Mouse (Mus musculus): ENCODE results near the gene Olig1. TPM values are rescaled to one million over a fixed set of nuclear protein-coding genes. Genes with fewer than 3 reads are reported as not detected.

Gene Olig1
- total RNA-seq (2021) = 100 to 1,000 TPM in 1 of 2 experiments, 10 to 100 TPM in 1; 96.3 to 105 TPM

DNA sequence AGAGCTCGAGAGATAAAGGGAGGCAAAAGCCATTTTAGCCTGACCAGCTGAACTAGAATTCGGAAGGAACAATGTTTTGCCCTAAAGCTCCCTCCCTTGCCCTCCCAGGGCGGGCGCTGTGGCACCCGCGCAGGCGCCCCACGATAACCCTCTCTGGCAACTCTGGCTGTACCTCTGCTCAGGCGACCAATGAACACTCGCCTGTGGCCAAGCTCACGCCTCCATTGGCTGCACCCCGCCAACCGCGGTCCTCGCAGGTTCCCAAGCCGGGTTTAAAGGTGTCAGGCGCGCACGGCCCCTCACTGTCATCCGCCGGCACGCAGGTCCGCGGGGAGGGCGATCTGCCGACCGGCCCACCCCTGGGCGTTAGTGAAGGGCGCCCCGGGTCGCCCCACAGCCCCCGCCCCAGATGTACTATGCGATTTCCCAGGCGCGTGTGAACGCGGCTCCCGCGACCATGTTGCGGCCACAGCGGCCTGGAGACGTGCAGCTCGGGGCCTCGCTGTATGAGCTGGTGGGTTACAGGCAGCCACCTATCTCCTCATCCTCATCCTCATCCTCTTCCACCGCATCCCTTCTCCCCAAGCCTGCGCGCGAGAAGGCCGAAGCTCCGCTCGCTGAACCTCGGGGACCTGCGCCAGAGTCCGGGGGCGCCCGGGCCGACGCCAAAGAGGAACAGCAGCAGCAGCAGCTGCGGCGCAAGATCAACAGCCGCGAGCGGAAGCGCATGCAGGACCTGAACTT lies at the start of gene Olig1:
Gene Olig1, plus strand, starts transcription at position 305 of the 744 bp plus-strand sequence.
- peak; percentile 72 to 81 for DNase-seq (ENCODE audit: extremely low spot score in 1 of 2, low spot score in 2 of 2)
- intact Hi-C loops (cut with DNase I) = loop anchor here (2.0 kb wide), 1 partner anchor 39 kb away; no protein-coding TSS in a partner anchor

DNA sequence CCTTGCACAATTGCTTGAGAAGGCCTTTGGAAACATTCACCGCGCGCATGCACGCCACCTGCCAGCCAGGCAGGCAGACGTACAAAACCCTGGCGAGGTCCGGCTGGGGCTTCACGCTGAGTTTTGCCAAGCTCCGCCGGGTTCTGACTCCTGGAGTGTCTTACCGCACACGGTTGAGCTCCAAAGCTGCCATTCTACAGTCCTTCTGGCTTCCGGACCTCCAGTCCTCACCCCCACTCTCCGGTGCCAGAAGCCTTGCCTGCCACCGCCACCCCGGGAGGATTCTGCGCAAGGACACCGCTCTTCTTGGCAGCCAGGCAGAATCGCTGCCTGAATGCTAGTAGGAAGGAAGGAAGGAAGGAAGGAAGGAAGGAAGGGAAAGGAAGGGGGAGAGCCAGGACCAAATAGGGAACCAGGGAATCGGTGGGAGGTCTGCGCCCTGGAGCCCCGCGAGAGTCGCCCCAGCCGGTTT lies 47.4 kb upstream of the Olig1 start:
- DNase-seq (ENCODE audit: extremely low spot score in 1 of 2, low spot score in 2 of 2) = peak; percentile 33 to 56
- intact Hi-C loops (cut with DNase I) = loop anchor here (5.0 kb wide), 1 partner anchor 130 kb away; no protein-coding TSS in a partner anchor

DNA sequence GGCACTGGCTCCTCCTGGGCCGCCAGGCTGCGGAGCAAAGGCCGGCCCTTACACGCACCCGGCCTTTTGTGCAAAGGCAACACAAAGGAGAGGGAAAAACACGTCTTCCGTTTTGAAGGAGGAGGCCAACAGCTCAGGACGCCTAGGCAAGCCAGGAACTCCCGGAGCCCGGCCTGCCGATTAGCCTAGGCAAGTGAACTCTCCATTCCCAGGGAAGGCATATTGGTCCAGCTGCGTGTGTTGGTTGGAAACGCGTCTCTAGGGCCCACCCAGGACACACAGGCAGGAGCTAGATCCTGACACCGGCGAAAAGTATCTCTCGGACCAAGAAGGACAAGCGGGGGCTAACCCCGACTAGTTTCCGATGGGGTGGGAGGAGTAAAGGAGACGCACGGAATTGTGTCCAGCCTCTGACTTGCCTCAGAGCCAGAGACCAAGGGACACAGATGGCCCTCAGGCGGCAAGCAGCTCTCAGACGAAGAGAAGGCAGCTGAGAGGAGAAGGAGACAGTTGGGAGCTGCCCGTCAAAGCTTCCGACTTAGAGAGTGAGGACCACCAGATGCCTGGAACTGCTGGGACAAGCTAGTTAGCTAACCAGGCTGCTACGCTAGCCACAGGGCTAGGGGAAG lies 46.8 kb upstream of the Olig1 start:
- DNase-seq (ENCODE audit: extremely low spot score in 1 of 2, low spot score in 2 of 2) = peak in 1 of 2 experiments; percentile 31
- intact Hi-C loops (cut with DNase I) = loop anchor here (5.0 kb wide), 1 partner anchor 130 kb away; no protein-coding TSS in a partner anchor

DNA sequence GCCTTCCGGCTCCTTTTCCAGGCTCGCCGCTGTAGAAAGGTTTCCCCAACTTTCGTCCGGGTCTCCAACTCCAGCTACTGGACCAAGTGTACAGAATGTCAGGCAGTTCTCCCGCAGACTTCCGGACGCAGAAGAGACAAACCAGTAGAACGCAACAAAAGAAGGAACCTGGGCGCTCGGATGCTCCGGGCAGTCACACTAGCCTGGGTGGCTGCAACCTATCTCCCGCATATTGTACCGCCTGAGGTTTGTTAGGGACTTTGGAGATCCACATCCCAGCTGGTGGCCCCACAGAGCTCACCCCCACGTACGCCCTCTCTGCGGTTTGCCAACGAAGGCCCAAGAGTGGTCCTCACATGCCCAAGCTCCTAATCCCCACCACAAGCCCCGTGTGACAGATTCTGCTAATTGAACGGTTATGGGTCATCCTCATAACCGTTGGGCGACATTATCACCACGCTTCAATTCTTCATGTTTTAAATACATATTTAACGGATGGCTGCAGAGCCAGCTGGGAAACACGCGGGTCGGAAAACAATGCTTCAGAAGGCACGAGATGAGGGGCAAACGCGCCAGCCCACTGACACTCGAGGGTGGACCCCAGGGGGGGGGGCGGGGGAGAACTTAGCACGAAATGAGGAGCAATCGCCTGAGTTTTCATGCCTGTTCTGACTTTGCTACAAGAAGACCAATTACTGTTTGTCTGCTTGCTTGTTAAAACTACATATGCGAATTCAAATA lies 46.1 kb upstream of the Olig1 start:
- intact Hi-C loops (cut with DNase I) = loop anchor here (5.0 kb wide), 1 partner anchor 129 kb away; no protein-coding TSS in a partner anchor
- DNase-seq (ENCODE audit: extremely low spot score in 1 of 2, low spot score in 2 of 2) = no peak

DNA sequence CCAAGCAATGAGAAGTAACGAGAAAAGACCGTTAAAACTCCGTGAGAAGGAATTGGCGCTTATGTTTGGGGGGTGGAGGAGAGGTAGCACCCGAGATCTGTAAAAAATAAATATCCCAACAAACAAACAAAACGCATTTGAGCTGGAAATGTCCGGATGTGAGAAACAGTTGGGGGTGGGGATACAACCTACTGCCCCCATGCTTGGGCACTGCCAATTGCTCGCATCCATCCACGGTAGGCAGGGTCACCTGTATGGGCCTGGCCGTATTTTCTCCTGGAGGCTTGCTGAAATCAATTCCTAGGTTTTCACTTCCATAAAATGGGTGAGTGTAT lies 45.5 kb upstream of the Olig1 start:
- intact Hi-C loops (cut with DNase I) = loop anchor here (5.0 kb wide), 1 partner anchor 128 kb away; no protein-coding TSS in a partner anchor
- DNase-seq (ENCODE audit: extremely low spot score in 1 of 2, low spot score in 2 of 2) = no peak

DNA sequence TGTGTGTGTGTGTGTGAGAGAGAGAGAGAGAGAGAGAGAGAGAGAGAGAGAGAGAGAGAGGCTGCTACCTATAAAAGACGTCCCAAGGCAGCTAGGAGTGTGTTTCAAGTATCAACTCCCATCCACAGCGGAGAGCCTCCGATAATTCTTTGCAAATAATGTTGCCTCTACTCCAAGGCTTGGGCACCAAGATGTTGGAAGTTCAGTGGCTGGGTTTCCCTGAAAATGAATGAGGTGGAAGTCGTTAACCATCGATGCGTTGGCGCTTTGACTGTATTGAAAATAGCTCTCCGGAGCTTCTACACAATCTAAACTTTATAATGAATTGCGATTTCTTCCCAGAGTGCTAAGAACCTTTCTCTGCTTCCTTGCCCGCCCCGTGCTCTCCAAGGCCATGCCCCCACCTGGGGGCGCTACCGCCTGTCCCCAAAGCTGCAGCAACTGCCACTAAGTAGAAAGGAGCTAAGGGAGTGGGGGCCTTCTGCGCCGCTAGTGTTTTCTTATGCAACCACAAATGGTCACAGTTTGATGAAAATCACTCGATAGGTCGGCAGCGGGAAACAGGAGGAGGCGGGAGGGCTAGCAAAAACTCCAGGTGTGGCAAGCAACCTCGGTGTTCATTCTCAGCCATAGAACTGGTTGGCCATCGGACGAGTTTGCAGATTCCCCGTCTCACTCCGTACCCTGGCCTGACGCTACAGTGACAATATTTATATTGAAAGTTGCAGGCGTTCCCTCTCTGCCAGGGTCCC lies 44.9 kb upstream of the Olig1 start:
- intact Hi-C loops (cut with DNase I) = loop anchor here (5.0 kb wide), 1 partner anchor 128 kb away; no protein-coding TSS in a partner anchor
- DNase-seq (ENCODE audit: extremely low spot score in 1 of 2, low spot score in 2 of 2) = peak in 1 of 2 experiments; percentile 49

DNA sequence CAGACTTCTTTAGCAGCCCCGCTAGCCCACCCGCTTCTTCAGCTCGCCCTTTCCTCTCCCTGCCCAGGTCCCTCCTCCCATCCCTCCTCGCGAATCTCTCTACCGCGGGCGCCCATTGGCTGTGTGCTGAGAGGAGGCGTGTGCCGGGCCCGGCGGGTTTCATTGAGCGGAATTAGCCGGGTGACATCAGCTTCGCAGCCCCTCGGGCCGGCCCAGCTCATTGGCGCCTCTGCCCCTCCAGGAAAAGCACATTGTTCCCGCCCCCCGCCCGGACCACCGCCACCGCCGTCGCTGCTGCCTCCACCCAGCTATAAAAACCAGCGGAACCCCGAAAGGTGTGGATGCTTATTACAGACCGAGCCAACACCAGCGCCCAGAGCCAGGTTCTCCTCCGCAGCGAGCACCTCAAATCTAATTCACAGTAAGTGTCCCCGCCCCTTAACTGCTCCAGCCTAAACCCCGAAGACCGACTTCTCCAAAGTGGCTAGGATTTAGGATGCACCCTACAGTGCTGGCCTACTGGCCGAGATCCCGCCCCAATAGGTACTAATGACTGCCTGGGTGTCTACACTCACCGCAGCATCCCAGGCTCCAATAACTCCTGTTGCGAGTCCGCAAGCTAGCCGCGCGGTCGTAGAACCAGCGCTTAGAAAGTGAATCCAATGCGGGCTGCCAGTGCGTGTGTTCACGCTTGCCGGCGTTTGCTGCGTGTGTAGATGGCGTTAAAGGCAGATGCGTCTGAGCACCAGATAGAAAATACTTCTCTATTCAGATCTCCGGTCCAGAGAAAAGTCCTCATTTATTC lies 44.1 kb upstream of the Olig1 start, which contains the start of gene Olig2:
Gene Olig2, plus strand, starts transcription at position 225 of the 805 bp plus-strand sequence.
- peak; percentile 62 to 79 for DNase-seq (ENCODE audit: extremely low spot score in 1 of 2, low spot score in 2 of 2)
- intact Hi-C loops (cut with DNase I) = no loop called here

DNA sequence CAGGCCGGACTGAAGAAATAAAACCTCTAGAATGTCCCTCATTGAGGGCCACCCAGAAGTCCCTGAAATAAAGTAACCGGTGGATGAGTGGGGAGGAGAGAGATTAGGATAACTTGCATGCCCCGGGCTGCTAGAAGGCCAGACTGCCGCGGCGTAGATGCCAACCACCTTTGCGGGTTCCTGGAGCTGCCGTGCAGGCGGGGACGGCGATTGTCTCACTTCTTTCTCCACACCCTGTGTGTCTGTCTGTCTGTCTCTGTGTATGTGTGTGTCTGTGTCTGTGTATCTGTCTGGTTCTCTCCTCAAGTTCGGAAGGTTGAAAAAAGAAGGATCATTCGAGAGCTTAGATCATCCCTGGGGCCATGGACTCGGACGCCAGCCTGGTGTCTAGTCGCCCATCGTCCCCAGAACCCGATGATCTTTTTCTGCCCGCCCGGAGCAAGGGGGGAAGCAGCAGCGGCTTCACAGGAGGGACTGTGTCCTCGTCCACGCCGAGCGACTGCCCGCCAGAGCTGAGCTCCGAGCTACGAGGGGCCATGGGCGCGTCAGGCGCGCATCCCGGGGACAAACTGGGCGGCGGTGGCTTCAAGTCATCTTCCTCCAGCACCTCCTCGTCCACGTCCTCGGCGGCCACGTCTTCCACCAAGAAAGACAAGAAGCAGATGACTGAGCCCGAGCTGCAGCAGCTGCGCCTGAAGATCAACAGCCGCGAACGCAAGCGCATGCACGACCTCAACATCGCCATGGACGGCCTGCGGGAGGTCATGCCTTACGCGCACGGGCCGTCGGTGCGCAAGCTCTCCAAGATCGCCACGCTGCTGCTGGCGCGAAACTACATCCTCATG lies 43.3 kb upstream of the Olig1 start:
- peak in 1 of 2 experiments; percentile 36 for DNase-seq (ENCODE audit: extremely low spot score in 1 of 2, low spot score in 2 of 2)
- intact Hi-C loops (cut with DNase I) = no loop called here

DNA sequence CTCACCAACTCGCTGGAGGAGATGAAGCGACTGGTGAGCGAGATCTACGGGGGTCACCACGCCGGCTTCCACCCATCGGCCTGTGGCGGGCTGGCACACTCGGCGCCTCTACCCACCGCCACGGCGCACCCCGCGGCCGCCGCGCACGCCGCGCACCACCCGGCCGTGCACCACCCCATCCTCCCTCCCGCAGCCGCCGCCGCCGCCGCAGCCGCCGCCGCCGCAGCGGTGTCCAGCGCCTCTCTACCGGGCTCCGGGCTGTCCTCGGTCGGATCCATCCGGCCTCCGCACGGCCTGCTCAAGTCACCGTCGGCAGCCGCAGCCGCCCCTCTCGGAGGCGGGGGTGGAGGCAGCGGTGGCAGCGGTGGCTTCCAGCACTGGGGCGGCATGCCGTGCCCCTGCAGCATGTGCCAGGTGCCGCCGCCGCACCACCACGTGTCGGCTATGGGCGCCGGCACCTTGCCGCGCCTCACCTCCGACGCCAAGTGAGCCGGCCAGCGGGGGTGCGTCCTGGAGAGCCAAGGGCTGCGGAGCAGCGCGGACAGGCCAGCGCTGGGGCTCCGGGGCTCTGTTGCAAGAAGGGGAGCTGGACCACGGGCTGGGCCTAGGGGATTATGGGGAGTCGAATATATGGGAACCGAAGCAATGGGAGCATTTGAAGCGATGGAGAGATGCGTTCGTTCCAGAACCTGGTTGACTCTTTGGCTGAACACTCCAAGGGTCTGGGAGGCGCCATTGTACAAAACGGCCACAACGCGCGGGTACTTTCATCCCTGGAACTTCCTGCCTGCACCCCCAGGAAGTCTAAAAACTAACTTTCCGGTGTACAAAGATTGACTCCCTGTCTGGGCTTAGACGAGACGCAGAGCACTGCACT lies 42.5 kb upstream of the Olig1 start:
- intact Hi-C loops (cut with DNase I) = no loop called here
- DNase-seq (ENCODE audit: extremely low spot score in 1 of 2, low spot score in 2 of 2) = peak in 1 of 2 experiments; percentile 38

DNA sequence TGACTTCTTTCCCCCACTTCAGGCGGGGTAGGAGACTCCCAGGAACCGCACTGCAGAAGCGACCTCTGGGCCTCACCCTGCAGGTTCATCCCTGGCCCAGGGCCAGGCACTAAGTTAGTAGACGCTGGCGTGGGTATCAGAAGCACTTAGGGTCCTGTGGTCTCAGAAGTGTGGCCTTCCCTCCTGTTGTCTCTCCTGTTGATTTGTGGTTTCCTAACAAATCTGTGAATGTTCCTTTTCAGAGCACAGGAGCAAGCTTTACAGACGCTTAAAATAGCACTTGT lies 41.9 kb upstream of the Olig1 start:
- DNase-seq (ENCODE audit: extremely low spot score in 1 of 2, low spot score in 2 of 2) = peak in 1 of 2 experiments; percentile 27
- intact Hi-C loops (cut with DNase I) = loop anchor here (2.0 kb wide), 1 partner anchor 77 kb away; no protein-coding TSS in a partner anchor

DNA sequence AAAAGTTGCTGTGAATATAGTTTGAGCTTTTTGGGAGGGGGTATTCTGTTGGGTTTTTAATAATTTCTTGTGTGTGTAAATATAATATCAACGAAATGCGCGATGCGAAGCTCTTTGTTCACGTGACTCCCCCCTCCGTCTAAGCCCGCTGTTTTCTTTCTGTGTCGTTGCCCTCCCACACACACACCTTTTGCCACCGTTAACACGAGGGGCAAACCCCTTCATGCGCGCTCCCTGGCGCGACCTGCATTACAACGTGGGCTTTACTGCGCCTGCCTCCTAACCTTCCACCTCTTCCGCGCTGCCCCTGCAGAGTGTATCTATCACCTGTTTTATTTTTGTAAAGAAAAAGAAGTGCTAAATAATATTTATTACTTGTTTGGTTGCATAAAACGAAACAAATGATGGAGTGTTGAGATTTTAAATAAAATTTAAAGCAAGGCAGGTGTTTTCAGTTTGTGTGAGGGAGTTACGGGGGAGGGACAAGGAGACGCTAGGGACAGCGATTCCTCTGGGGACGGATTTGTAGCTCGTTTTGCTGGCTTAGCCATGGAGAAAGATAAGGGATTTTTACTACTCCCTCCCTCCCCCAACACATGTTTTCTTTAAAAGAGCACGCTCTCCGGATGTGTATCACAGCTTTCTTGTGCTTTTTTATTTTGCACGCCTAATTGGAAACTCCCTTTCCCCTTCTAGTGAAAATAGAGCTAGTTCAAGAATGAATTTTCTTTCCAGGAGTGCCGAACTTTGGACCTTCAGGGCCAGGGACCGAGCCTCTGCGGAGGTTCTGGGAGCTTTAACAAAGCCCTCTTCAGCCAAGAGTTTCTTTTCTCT lies 41.1 kb upstream of the Olig1 start:
- no peak for DNase-seq (ENCODE audit: extremely low spot score in 1 of 2, low spot score in 2 of 2)
- intact Hi-C loops (cut with DNase I) = loop anchor here (2.0 kb wide), 1 partner anchor 76 kb away; no protein-coding TSS in a partner anchor

DNA sequence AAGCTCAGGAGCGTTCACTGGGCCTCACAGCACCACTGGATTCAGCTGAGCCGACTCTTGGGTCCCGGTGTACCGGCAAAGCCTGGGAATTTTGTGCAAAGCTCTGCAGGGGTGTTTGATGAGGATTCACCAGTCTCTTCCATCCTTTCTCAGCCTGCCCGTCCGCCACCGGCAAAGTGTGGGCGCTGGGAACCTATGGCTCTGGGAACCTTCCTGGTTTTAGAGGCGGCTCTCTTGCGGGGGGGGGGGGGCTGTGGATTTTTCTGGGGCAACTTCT lies 40.6 kb upstream of the Olig1 start:
- DNase-seq (ENCODE audit: extremely low spot score in 1 of 2, low spot score in 2 of 2) = no peak

DNA sequence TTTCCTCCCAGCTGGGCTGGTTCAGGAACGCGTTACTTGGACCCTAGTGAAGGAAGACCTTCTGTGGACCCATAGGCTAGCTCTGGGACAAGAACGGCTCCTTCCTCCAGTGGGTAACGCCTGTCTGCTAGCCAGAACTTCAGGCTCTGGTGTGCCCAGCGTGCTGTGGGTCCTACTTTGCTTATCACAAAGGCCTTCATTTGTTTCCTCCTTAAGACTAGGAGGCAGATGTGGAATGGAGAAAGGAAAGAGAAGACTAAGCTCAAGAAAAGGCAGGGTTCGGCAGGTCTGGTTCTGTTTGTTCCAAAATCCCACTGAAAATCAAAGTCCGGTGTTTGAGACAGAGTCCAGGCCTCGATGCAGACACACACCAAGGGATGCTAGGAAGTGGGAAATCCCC lies 39.9 kb upstream of the Olig1 start:
- no peak for DNase-seq (ENCODE audit: extremely low spot score in 1 of 2, low spot score in 2 of 2)
- intact Hi-C loops (cut with DNase I) = loop anchor here (2.0 kb wide), 2 partner anchors 41 to 75 kb away; no protein-coding TSS in a partner anchor

More for the DNA sequence above, 40.6 kb upstream of the Olig1 start:
- intact Hi-C loops (cut with DNase I) = loop anchor here (2.0 kb wide), 1 partner anchor 76 kb away; no protein-coding TSS in a partner anchor

DNA sequence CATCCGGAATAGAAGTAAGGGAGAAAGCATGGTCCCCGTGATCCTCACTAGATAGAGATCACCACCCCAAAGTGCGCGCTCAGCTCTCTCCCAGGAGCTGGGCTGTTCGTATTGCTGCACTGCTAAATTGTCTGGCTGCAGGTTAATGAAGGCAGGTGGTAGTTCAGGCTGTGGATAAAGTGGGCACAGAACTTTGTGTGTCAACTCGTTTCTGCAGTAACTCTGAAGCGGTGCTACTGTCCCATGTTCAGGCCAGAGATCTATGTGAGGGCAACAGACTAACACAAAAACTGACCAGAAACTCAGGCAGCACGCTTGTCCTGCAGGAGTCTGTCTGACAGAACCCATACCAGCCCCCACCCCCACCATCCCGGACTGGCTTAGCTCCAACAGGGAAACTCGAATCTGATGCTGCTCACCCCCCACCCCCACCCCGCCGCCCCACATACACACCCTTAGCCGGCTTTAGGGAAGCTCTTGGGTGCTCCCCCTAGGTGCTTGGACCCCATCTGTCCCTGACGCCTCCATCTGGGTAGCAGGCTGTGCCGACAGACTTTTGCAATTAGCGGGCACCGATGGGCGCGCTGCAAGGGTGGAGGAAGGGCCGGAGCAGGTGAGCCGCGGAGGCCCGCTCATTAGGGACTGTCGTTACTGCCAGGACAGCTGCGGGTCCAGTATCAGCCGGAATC lies 37.6 kb upstream of the Olig1 start:
- DNase-seq (ENCODE audit: extremely low spot score in 1 of 2, low spot score in 2 of 2) = no peak
- intact Hi-C loops (cut with DNase I) = loop anchor here (2.0 kb wide), 1 partner anchor 39 kb away; no protein-coding TSS in a partner anchor

Measured in left cerebral cortex, postnatal 10 days (tissue).